Mouse (Mus musculus) cerebellum, adult 18-20 months (tissue): ENCODE measurements around the gene Lrrc27.

Source experiments
- DNase-seq, 2 experiments: peaks; one replicate each; pipeline ENCODE4 v3.0.0; 2021

Gene Lrrc27

DNA sequence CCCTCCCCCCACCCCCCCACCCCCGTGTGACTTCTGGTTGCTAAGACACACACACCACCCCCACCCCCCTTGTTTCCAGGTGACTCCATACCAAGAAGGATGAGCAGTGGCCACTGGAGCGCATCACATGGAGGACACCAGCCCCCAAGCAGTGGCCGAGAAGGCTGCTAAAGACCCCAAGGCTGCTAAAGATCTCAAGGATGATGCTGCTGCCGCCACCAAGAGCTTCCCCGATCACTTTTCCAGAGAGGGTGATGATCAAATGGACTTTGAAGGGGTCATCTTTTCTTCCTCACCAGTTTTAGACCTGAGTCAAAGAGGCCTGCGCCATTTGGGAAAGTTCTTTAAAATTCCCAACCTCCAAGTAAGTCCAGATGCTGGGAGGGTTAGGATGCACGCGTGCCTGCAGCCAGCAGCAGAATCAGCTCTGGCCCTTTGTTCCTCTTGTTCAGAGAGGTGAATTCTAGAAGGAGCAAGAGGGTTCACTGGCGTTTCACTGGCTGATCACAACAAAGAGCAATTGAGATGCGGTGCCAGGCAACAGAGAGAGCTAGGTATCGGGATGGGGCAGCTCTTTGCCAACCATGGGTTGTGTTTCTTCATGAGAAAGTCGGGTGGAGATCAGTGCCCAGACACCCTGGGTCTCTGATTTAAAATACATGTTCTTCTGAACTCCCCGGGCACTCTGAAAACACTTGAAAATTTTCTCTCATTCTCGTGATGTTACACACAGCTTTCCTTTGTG, 2.0 kb downstream of the Lrrc27 start:
- no peak for DNase-seq

DNA sequence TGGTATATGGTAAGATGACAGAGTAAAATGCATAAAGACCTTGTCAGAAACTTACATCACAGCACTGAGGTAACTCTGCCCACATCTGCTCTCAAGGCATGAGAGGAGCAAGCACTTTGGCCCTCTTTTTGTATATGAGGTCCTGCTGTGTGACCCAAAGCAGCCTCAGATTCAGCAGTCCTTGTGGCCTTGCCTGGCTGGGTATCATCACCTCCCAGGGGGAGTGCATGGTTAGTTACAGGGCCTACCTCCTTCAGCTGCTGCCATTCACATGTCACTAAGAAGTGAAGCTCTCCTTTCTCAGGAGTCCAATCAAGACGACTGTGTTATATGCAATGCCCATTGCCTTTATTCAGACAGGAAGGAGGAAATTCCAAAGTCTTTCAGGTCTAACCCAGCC, 2.7 kb downstream of the Lrrc27 start:
- no peak for DNase-seq

DNA sequence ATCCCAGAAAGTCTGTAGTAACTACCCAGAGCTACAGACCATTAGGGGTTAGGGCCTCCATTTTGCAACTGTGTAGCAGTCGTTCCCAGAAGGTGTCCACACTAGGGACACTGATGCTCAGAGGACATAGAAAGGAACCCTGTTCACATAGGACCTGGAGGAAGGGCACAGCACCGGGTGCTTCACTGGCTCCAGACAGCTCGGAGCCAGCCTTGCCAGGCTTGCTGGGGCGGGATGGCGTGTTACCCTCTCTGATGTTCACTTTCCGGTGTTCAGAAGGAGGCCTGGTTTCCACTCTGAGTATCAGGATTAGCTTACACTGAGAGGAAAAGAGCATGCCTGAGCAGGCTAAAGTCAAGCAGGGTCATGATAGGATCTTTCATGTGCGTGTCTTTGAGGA, 3.2 kb downstream of the Lrrc27 start:
- no peak for DNase-seq

DNA sequence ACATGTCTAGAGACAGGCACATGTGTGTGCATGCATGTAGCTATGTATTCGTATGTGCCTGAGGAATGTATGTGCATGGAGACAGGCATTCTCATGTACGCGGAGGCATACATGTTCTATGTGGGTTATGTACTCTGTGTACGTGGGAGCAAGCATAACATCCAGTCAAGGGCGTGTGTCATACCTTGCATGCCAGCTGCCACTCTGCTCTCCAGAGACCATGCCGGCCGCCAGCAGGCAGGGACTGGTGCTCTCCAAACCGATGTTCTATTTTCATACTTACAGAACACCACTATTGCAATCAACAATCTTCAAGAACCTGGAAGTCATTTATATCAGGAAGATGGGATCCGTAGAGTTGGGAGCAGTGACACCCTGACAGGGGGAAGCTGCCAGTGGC, 3.7 kb downstream of the Lrrc27 start:
- DNase-seq, result no peak

DNA sequence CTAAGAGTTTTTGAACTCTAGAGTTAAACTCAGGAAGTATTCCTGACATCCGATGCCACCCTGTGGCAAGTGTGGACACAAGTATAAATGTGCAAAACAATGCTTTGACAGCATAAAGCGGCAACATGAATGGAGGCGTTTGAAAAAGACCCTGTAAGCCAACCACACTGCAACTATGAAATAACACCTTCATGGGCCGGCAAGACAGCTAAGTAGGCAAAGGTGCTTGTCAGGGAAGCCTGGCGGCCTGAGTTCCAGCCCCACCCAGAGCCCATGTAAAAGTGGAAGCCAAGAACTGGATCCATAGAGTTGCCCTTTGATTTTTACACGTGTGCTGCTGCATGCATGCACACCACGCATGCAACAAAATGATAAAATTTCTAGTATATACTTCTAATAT, 4.3 kb downstream of the Lrrc27 start:
- DNase-seq, result no peak

DNA sequence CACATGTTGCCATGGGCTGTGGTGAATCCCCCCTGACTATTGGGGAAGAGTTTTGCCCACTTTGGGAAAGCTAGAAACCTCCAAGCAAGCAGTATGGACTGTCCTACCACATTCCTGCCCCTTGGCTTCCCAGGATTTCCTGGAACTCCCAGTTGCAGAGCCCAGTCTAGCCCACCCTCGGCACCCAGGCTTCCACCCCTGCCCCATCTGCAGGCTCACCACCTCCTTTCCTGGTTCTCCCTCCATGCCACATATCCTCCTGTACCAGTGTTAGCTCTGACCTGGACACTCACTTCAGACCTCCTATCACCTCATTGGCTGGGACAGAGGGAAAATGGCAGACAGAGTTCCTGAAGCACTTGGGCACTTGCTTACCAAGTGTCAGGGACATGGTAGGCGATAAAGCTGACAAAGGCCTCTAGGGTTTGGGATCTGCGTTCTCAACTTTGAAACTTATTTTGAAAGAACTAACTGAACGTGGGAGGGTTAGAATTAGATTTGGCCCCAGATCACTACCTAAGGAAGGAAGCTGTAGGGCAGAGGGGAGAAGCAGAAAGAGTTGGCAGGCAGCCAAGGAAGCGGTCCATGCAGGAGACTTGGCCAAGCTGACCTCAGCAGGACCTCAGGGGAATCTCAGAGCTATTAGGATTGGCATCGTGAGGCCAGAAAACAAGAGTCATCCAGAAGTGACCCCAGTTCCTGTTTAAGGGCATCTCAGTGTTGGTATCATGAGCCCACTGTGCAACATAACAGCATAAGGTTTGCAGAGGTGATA, 6.0 kb downstream of the Lrrc27 start:
- peak; percentile 24 to 30 for DNase-seq

DNA sequence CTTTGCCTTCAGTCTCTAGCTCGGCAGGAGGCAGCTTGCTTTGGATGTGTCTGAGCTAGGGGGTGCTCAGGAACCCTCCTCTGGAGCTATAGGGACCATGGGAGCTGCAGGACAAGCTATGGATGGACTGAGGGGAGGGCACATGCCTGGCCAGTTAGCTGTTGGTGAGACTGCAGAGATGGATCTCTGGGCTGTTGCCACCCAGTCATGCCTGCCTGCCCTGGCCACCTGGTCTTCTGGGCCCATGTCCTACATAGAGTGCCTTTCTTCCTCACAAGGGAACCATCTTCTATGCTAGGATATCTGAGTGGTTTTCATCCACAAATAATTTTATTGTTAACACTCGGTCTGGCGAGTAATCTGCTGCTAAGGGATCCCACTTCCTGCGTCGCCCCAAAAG, 6.7 kb downstream of the Lrrc27 start:
- peak in 1 of 2 experiments; percentile 38 for DNase-seq

DNA sequence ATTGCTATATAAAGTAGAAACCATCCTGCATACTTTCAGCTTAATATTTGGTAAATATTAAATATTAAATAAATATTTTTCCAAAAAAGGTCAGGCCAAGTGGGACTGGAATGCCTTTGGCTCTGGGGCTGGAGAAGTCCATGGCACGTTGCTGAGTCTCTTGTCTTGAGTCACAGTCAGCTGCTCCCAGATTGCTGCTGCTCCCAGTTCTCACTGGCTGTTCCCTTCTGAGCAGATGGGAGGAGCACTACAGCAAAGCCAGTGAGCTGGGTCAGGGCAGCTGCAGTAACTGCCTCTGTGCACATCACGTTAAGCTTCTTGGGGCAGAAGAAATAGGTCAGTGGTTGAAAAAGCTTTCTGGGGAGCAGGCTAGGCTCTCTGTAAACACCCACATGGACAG, 7.5 kb downstream of the Lrrc27 start:
- no peak for DNase-seq

DNA sequence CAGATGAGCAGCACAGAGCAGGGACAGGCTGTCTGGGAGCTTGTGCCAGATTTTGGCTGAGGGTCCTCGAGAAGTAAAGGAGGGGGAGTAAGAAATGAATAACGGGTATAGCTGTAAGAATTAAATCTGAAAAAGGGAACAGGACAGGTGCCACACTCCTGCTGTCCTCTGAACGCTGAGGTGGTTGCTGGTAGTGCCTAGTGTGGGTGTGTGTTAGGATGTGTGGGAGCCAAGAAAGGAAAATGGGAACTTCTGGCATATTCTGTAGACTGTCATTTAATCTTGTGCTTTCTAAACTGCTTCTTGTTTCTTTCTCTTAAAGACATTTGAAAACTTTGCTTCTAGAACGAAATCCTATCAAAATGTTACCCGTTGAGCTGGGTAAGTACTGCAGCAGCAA, 8.3 kb downstream of the Lrrc27 start:
- DNase-seq, result no peak

DNA sequence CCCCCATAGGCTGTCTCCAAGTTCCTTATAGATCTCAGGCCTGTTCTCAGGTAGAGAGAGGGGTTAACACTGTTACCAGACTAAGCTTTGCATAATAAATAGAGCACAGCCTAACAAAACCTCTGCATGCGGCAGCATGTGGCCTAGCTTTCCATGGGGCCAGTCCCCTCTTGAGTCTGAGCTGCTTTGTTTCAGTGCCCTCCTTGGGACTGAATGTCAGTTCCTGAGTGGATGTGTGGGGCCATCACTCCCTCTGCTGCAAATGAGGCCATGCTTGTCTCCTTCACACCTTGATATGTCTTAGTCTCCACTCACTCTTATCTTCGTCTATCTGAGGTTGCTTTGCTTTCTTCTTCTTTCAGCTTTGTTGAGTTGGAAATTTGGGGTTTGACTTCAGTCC, 9.1 kb downstream of the Lrrc27 start:
- no peak for DNase-seq

DNA sequence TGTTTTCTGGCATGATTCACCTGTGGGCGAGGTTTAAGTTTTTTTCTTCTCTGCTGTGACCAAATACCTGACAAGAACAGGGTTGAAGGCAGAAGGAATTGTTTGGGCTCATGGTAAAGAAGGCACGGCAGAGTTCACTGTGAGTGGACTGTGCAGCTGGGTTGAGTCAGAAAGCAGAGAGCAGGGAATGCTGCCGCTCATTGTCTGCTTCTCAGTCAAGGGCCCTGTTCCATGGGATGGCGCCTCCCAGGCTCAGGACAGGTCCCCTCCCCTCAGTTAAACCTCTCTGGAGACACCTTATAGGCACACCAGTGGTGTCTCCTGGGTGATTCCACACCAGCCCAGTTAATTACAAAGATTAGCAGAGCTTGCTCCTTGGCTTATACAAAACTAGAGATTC, 9.6 kb downstream of the Lrrc27 start:
- no peak for DNase-seq

DNA sequence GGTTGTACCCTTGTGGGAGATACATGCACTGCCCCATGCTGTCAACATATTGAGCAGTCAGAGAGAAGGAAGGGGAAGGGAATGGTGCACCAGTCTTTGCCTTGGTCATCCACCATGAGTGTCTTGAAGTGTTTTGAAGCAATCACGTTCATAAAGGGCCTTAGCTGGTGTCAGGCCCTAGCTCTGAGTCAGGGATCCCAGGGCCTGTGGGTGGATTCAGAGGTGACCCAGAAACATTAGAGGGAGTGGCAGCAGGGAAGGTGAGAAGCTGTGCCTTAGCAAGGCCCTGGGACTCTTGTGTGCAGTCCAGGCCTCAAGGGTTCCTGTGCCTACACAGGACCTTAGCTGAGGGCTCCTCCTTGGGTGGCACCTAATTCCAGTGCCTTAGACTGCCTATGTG, 11.3 kb downstream of the Lrrc27 start:
- no peak for DNase-seq

DNA sequence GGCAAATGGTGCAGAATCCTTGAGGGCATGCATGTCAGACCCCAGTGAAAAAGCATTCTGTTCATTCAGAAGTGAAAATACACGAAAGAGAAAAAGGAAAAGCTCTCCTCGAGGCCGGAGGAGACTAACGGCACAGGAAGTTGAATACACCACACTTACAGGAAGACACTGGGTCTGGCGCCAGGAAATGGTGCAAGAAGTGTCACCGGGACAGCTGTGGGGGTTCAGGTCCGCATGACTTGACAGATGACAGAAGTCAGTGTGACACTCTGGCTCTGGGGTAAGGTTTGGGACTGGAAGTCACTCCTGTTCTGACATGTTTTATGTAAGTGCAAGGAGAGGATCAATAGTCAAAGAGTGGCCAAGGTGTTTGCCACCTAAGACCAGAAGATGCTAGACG, 11.9 kb downstream of the Lrrc27 start:
- no peak for DNase-seq

DNA sequence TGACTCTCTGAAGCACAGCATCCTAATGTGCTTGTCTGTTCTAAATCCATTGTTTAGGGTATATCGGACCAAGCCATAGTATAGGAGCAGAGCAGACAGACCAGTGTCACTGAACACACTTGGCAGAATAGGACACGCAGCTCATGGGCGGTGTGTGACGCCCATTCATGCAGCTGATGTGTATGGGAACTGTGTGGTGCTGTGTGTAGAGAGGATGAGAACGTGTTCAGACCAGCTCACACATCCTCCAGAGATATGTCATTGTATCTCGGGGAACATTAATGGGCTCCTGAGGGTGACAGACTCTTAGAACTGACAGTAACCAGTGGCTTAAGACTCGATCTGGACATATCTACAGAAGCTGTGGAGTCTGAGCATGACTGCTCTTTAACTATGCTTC, 13.6 kb downstream of the Lrrc27 start:
- DNase-seq, result no peak

DNA sequence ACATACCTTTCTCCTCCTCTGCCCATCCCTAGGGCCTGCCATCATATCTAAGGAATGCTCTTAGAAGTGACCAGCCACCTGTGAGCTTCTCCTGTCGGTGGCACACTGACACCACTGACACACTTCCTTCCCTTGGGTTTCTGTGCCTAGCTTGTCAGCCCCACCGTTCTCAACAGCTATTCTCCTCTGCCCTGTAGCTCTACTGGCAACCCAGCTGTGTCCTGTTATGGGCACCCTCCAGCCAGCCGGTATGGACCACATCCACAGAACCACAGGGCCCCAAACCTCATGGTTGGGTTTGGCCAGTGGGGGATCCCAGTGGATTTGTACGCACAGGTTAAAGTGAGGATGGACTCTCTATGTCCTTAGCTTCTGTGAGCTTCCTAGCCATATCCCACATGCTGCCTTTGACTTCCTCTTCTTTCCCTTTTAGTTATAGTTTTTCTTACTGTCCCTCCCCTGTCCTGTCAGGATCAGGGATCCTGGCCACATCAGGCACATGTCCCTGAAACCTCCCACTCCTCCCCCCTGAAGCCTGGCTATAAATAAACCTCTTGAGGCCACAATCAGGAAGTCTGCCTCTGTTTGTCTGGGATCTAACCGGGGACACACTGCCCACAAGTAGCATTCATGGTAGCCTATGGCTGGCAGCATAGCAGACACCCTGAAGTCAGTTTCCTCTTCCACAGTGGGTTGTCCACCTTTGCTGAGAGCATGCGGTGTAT, 15.8 kb downstream of the Lrrc27 start:
- no peak for DNase-seq

DNA sequence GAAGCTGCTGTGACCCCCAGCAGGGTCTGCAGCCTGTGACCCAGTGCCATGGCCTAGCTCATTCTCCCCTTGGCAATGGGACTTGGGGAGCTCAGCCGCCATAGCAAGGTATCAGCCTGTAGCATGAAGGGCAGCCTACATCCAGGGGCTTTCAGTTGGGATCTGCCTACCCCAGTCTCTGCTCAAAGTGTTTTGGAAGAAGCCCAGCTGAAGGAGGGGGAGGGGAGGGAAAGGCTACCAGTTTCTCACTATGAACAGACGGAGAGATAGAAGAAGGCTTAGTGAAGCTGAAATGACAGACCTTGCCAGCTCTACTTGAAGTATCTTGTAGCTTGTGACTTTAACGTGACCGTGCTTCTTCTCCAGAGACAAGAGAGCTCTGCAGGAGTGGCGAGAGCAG, 17.0 kb downstream of the Lrrc27 start:
- no peak for DNase-seq

DNA sequence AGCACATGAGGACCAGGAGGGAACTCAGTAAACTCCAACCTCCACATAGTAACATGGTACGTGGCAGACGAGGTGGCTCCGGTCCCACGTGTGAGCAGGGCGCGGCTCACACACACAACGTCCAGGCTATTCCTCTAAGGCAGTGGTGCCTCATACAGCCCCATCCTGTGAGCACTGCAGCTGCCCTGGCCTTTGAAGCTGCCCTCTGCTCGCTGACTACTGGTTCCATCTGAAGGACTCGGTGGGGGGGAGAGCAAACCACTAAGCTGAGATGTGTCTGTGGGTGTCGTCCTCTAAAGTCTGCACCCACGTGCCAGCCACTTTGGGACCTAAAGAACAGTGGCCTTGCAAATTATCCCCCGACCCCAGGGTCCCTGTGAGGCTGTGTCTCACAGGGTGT, 17.5 kb downstream of the Lrrc27 start:
- no peak for DNase-seq

DNA sequence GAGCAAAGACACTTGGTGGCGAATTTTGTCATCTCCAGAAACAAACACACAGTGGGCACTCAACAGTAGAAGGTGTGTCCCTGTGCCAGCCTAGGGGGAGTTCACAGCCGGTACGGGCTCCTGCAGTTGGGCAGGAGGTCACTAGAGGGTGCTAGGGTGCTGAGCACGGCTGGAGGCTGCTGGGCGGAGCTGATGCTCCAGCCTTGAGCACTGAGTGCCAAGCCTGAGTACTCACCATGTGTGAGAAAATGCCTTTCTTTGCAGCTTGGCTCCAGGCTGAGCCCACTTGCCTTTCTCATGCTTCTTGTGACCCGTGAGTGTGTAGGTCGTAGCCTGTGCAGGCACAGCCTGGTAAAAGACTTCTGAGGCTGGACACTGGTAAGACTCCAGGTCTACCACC, 20.9 kb downstream of the Lrrc27 start:
- DNase-seq, result peak; percentile 92

DNA sequence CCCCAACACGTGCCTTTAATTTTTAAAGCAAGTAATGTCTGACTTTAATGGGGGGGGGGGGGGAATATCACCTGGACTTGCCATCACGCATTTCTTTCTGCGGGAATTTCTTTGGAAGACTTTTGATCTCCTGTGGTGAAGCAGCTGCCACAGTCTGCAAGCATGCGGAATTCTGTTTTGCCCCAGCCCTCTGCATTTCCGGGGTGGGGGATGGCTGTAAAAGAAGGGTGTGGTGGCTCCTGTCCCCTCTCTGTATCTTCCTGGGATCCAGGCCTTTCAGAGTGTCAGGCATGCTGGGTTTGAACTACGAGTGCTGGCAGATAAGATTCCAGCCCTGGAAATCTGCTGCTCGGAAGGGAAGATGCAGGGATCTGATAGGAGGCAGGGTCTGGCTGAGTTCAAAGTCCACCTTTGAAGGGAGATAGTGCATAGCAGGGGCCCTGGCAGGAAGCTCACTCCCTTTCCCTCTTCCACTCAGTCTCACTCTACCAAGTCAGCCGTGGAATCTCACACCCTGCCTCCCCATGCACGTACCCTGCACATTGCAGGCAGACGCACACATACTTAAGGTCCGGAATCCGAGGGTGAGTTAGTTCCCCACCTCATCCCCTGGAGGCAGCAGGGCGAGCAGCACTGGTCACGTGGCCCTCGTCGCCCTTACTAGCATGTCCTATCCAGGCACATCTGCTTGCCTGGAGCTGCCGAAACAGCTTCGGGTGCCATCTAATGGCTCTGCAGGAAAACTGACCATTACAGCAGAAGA, 21.8 kb downstream of the Lrrc27 start:
- DNase-seq, result no peak

DNA sequence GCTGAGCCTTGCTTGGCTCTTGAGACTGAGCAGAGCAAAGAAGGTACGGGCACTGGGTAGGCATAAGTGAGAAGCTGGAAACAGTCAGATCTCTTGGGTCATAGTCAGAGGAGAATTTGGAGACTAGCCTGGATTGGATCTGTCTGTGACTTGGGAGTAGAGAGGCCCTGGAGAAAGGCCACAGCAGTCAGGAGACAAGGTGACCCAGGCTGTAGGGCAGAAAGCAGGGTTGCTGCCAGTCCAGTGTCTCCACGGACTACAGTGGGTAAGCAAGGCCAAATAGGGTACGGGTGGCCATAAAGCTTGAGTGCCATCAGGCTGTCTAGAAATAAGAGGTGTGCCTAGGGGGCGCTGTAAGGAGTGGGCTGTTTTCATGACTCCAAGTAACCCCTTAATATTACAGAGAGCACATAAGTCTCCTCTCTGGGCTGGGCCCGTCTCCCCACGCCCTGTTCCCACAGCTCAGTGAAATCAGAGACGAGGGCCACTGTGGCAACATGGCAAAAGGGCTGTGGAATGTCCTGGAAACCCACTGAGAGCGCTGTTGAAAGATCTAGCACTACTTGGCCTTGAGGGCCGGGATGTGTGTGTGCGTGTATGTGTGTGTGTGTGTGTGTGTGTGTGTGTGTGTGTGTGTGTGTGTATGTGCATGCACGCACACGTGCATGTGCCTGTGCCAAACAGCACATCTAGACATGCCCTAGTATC, 23.0 kb downstream of the Lrrc27 start:
- no peak for DNase-seq

DNA sequence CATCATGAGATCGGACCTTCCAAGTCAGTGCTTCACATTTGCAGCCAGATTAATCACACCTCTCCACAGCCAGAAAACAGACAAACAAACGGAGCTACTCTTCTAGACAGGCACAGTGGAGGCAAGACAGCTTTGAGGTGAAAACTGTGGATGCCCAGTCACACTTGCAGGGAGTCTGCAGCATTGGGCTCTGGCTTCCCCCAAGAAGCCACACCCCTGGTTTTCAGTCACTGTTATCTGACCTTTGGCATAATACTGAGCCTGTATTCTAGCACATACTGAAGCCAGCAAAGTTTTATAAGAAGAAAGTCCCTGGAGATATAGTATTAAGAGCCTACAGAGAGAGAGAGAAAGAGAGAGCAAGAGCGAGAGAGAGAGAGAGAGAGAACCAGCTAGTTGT, 26.6 kb downstream of the Lrrc27 start:
- no peak for DNase-seq

DNA sequence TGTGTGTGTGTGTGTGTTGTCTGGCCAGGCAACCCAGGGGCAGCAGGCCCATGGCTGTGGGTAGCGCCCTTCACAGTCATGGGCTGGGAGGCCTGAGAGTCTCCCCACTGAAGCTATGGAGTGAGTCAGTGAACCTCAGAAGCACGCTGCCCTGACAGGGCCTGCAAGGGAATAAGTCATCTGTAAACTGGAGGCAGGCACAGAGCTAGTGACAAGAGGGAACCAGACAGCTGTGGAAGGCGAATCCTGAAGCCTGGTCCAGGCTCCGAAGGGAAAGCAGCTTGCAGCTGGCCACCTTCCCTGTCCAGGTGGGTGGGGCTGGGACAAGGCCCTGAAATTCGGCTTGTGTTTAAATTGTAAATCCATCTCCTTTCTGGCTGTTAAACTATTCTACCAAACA, 33.3 kb downstream of the Lrrc27 start:
- DNase-seq, result no peak
